Mouse (Mus musculus) liver, embryonic 15.5 days (tissue): ENCODE measurements around the gene Rapgefl1. TPM values are rescaled to one million over a fixed set of nuclear protein-coding genes. Genes with fewer than 3 reads are reported as not detected.

ENCODE experiments used
- ATAC-seq: fragments of 200-750 bp; cut with Nextera tagmentation; 2 replicates; pipeline ENCODE4 v1.8.0; 2017; ENCODE audit warnings: moderate number of reproducible peaks, mild to moderate bottlenecking, moderate library complexity; ENCODE audit not compliant: insufficient read depth
- H3K27ac ChIP-seq: fragments of 300-500 bp; sonication (generic); replicated peaks from 2 replicates; pipeline ENCODE4 v1.5.1; 2015; ENCODE audit warnings: mild to moderate bottlenecking, inconsistent platforms
- H3K27me3 ChIP-seq: fragments of 300-500 bp; sonication (generic); 2 replicates; pipeline ENCODE4 v1.6.1; 2015; ENCODE audit warnings: mild to moderate bottlenecking, inconsistent platforms
- H3K36me3 ChIP-seq: fragments of 300-500 bp; sonication (generic); replicated peaks from 2 replicates; pipeline ENCODE4 v1.6.1; 2015; ENCODE audit warnings: moderate library complexity, mild to moderate bottlenecking, inconsistent platforms
- H3K4me1 ChIP-seq: fragments of 300-500 bp; sonication (generic); replicated peaks from 2 replicates; pipeline ENCODE4 v1.6.1; 2015; ENCODE audit warnings: inconsistent platforms
- H3K4me2 ChIP-seq: fragments of 300-500 bp; sonication (generic); 2 replicates; pipeline ENCODE4 v1.6.1; 2015; ENCODE audit warnings: moderate library complexity, mild to moderate bottlenecking, inconsistent platforms
- H3K4me3 ChIP-seq: fragments of 300-500 bp; sonication (generic); replicated peaks from 2 replicates; pipeline ENCODE4 v1.5.1; 2015; ENCODE audit warnings: mild to moderate bottlenecking, inconsistent platforms
- H3K9ac ChIP-seq: fragments of 300-500 bp; sonication (generic); 2 replicates; pipeline ENCODE4 v1.6.1; 2015; ENCODE audit warnings: moderate library complexity, mild to moderate bottlenecking, inconsistent platforms
- H3K9me3 ChIP-seq: fragments of 300-500 bp; sonication (generic); replicated peaks from 2 replicates; pipeline ENCODE4 v1.6.1; 2016; ENCODE audit warnings: inconsistent platforms
- WGBS: fragments of 180-500 bp; shearing (Covaris S2); methylation state at CpG from one replicate; pipeline ENCODE4 v1.1.7; 2015; ENCODE audit warnings: mixed read lengths; ENCODE audit not compliant: insufficient replicate concordance; 5-methylcytosine and 5-hydroxymethylcytosine counted together
- polyA plus RNA-seq: library from polyadenylated mRNA; unstranded; fragments of >200 nt; fragmentation: Nextera tagmentation; extraction: Ambion mirVana; gene quantifications from 2 replicates; pipeline ENCODE4 v1.2.1, GENCODE M21; 2015

Rapgefl1 gene
- polyA plus RNA-seq, 1 experiment from 2014 or later = 0.24 TPM

GRCm38 (mm10) chr11:98863751-98864429 lies 27.3 kb downstream of the Rapgefl1 start:
- H3K4me3 ChIP-seq = peak overlapping the region; percentile 87
- no peaks in the 10 kb centered on the region for H3K9me3 ChIP-seq
- WGBS = under 1% methylated on average over 39 of the region's 39 CpGs
- 0 out of 2 replicates have a peak, but pooled peaks cover 4% of the 10 kb centered on the region for H3K27me3 ChIP-seq
- peak overlapping the region; percentile 78 for H3K27ac ChIP-seq
- peak; percentile 55 for ATAC-seq
- peaks cover 27% of the 10 kb centered on the region for H3K4me1 ChIP-seq
- H3K36me3 ChIP-seq = peaks cover 26% of the 10 kb centered on the region
- H3K9ac ChIP-seq = peak overlapping the region; percentile 87
- peak overlapping the region; percentile 78 for H3K4me2 ChIP-seq

- Histone ChIP-seq H3K9me3 (no peaks in the 10 kb centered on the region), H3K27ac (no peak overlapping the region), H3K27me3 (no peaks in the 10 kb centered on the region), H3K36me3 (peaks cover 49% of the 10 kb centered on the region), H3K4me2 (no peak overlapping the region), H3K4me1 (peaks cover 22% of the 10 kb centered on the region), H3K9ac (no peak overlapping the region), H3K4me3 (no peak overlapping the region)
- ATAC-seq = no peak
- WGBS = 87% methylated on average over 12 of the region's 12 CpGs
Measured at GRCm38 (mm10) chr11:98867293-98867692, 30.7 kb downstream of the Rapgefl1 start.

- Histone ChIP-seq H3K36me3 (peaks cover 56% of the 10 kb centered on the region), H3K4me1 (peaks cover 14% of the 10 kb centered on the region), H3K27ac (no peak overlapping the region), H3K4me3 (no peak overlapping the region), H3K9me3 (no peaks in the 10 kb centered on the region), H3K4me2 (no peak overlapping the region), H3K27me3 (no peaks in the 10 kb centered on the region), H3K9ac (no peak overlapping the region)
- 80% methylated on average over 8 of the region's 8 CpGs for WGBS
- ATAC-seq = no peak
Measured at GRCm38 (mm10) chr11:98869906-98870305, 33.3 kb downstream of the Rapgefl1 start.

- no peak for ATAC-seq
- peaks cover 19% of the 10 kb centered on the region for H3K4me1 ChIP-seq
- H3K27me3 ChIP-seq = no peaks in the 10 kb centered on the region
- H3K36me3 ChIP-seq = peaks cover 56% of the 10 kb centered on the region
- H3K27ac ChIP-seq = no peak overlapping the region
- H3K4me2 ChIP-seq = no peak overlapping the region
- no peak overlapping the region for H3K4me3 ChIP-seq
- H3K9ac ChIP-seq = no peak overlapping the region
- WGBS = 70% methylated on average over 5 of the region's 5 CpGs
- no peaks in the 10 kb centered on the region for H3K9me3 ChIP-seq
Measured at GRCm38 (mm10) chr11:98870791-98871190, 34.2 kb downstream of the Rapgefl1 start.

GRCm38 (mm10) chr11:98871416-98871815 lies 34.8 kb downstream of the Rapgefl1 start:
- no peak overlapping the region for H3K9ac ChIP-seq
- H3K4me1 ChIP-seq = peaks cover 19% of the 10 kb centered on the region
- H3K36me3 ChIP-seq = peaks cover 55% of the 10 kb centered on the region
- no peak for ATAC-seq
- 66% methylated on average over 4 of the region's 4 CpGs for WGBS
- no peak overlapping the region for H3K4me3 ChIP-seq
- no peaks in the 10 kb centered on the region for H3K9me3 ChIP-seq
- H3K27me3 ChIP-seq = no peaks in the 10 kb centered on the region
- no peak overlapping the region for H3K27ac ChIP-seq
- H3K4me2 ChIP-seq = no peak overlapping the region

- no peak for ATAC-seq
- no peak overlapping the region for H3K9ac ChIP-seq
- peaks cover 48% of the 10 kb centered on the region for H3K36me3 ChIP-seq
- H3K4me2 ChIP-seq = no peak overlapping the region
- H3K27me3 ChIP-seq = no peaks in the 10 kb centered on the region
- H3K27ac ChIP-seq = no peak overlapping the region
- H3K9me3 ChIP-seq = no peaks in the 10 kb centered on the region
- H3K4me1 ChIP-seq = peaks cover 25% of the 10 kb centered on the region
- no peak overlapping the region for H3K4me3 ChIP-seq
- 85% methylated on average over 4 of the region's 4 CpGs for WGBS
Measured at GRCm38 (mm10) chr11:98872040-98872439, 35.5 kb downstream of the Rapgefl1 start.

GRCm38 (mm10) chr11:98873900-98874299 lies 37.3 kb downstream of the Rapgefl1 start:
- H3K9ac ChIP-seq = no peak overlapping the region
- H3K36me3 ChIP-seq = peaks cover 30% of the 10 kb centered on the region
- peak; percentile 64 for ATAC-seq
- peaks cover 25% of the 10 kb centered on the region for H3K4me1 ChIP-seq
- H3K4me2 ChIP-seq = no peak overlapping the region
- H3K27me3 ChIP-seq = no peaks in the 10 kb centered on the region
- H3K9me3 ChIP-seq = no peaks in the 10 kb centered on the region
- no peak overlapping the region for H3K27ac ChIP-seq
- WGBS = 65% methylated on average over 9 of the region's 9 CpGs
- H3K4me3 ChIP-seq = no peak overlapping the region

- Histone ChIP-seq H3K36me3 (peaks cover 10% of the 10 kb centered on the region), H3K4me1 (peaks cover 25% of the 10 kb centered on the region), H3K9me3 (no peaks in the 10 kb centered on the region), H3K4me3 (no peak overlapping the region), H3K4me2 (no peak overlapping the region), H3K27ac (no peak overlapping the region), H3K27me3 (no peaks in the 10 kb centered on the region), H3K9ac (no peak overlapping the region)
- no peak for ATAC-seq
- WGBS = 82% methylated on average over 9 of the region's 9 CpGs
Measured at GRCm38 (mm10) chr11:98877001-98877400, 40.4 kb downstream of the Rapgefl1 start.

- H3K27me3 ChIP-seq = no peaks in the 10 kb centered on the region
- WGBS = 80% methylated on average over 3 of the region's 3 CpGs
- no peak overlapping the region for H3K27ac ChIP-seq
- ATAC-seq = no peak; the same call in 1 of the 2 replicates
- H3K4me3 ChIP-seq = no peak overlapping the region
- H3K9ac ChIP-seq = no peak overlapping the region
- H3K4me2 ChIP-seq = no peak overlapping the region
- H3K4me1 ChIP-seq = peaks cover 11% of the 10 kb centered on the region
- H3K9me3 ChIP-seq = no peaks in the 10 kb centered on the region
- H3K36me3 ChIP-seq = peaks cover 79% of the 10 kb centered on the region
Measured at GRCm38 (mm10) chr11:98887703-98888102, 51.1 kb downstream of the Rapgefl1 start.

GRCm38 (mm10) chr11:98889077-98889476 lies 52.5 kb downstream of the Rapgefl1 start:
- Histone ChIP-seq H3K4me1 (peaks cover 11% of the 10 kb centered on the region), H3K27me3 (no peaks in the 10 kb centered on the region), H3K4me2 (no peak overlapping the region), H3K36me3 (peaks cover 92% of the 10 kb centered on the region), H3K4me3 (no peak overlapping the region), H3K27ac (no peak overlapping the region), H3K9me3 (no peaks in the 10 kb centered on the region), H3K9ac (no peak overlapping the region)
- WGBS = 78% methylated on average over 4 of the region's 4 CpGs
- ATAC-seq = no peak

- peaks cover 11% of the 10 kb centered on the region for H3K4me1 ChIP-seq
- H3K27me3 ChIP-seq = no peaks in the 10 kb centered on the region
- H3K36me3 ChIP-seq = peaks cover 92% of the 10 kb centered on the region
- H3K4me3 ChIP-seq = no peak overlapping the region
- H3K9me3 ChIP-seq = no peaks in the 10 kb centered on the region
- 52% methylated on average over 5 of the region's 5 CpGs for WGBS
- no peak overlapping the region for H3K27ac ChIP-seq
- H3K9ac ChIP-seq = no peak overlapping the region
- H3K4me2 ChIP-seq = no peak overlapping the region
- ATAC-seq = no peak
Measured at GRCm38 (mm10) chr11:98889977-98890376, 53.4 kb downstream of the Rapgefl1 start.

GRCm38 (mm10) chr11:98892426-98892825 lies 55.8 kb downstream of the Rapgefl1 start:
- Histone ChIP-seq H3K9ac (no peak overlapping the region), H3K36me3 (peaks cover 92% of the 10 kb centered on the region), H3K4me2 (no peak overlapping the region), H3K9me3 (no peaks in the 10 kb centered on the region), H3K4me1 (peaks cover 11% of the 10 kb centered on the region), H3K4me3 (no peak overlapping the region), H3K27me3 (no peaks in the 10 kb centered on the region), H3K27ac (no peak overlapping the region)
- no peak for ATAC-seq
- 76% methylated on average over 5 of the region's 5 CpGs for WGBS
